Mouse (Mus musculus) spleen, adult 2 months (tissue): ENCODE measurements at regions not wholly inside any gene's neighbourhood (a gene's known extent, or its start where the extent isn't known, plus 50 kb on each side); places are given as distances from the start of the nearest gene placed in this dataset.

Experiments
- CTCF ChIP-seq: fragments of 200-500 bp; IDR thresholded peaks from 2 replicates; pipeline ENCODE4 v1.5.1; 2011; ENCODE audit warnings: mild to moderate bottlenecking, inconsistent platforms; ENCODE audit not compliant: insufficient read depth, insufficient read length, insufficient replicate concordance; ENCODE audit errors: extremely low read depth
- POLR2A ChIP-seq: fragments of 200-500 bp; IDR thresholded peaks from 2 replicates; pipeline ENCODE4 v1.6.1; 2011; ENCODE audit warnings: low read depth, low read length, inconsistent platforms

DNA sequence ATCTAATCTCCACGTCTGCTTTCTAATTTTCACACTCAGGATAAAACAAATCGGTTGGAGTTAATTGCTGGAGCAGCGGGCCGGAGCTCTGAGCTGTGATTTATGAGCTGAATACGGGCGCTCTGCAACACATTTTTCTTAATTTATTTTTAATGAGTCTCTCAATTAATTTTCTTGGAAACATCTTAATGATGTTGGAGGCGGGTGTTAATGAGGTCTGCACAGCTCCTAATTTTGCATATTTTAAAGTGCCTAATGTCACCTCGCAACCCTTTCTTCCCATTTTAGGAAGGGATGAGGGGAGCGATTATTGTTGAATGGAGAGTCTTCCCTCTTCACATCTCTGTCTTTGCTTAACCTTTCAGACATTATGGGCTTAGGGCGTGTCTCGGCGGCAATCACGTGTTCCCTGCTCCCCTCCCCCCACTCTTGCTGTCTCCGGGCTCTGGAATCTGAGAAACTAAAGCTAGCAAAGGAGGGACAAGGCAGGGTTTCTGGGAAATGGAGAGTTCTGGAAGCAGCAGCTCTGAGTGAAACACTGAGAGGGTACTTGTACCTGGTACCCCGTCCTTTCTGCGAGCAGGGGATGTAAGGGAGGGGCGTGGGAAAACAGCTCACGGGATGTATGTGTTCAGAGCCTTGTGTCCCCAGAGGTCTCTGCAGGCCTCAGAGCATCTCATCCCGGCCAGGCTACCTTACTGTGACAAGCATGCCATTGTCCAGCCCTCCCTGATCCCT is 56.8 kb upstream of the Pmfbp1 start:
- TF ChIP-seq POLR2A: no peak
- TF ChIP-seq CTCF: no peak
